Mouse (Mus musculus) myocyte (in vitro differentiated cells): Measurements from ENCODE around the gene Kalrn. TPM values are rescaled to one million over a fixed set of nuclear protein-coding genes. Genes with fewer than 3 reads are reported as not detected.

Experiments used
- H3K27me3 ChIP-seq: one replicate; pipeline ENCODE4 v1.6.1; 2011; ENCODE audit not compliant: control insufficient read depth, insufficient read depth, insufficient read length
- H3K36me3 ChIP-seq: one replicate; pipeline ENCODE4 v1.6.1; 2011; ENCODE audit not compliant: control insufficient read depth, insufficient read depth
- H3K4me2 ChIP-seq: one replicate; pipeline ENCODE4 v1.6.1; 2011; ENCODE audit warnings: low read depth, control low read depth
- H3K4me3 ChIP-seq: one replicate; pipeline ENCODE4 v1.5.1; 2011; ENCODE audit warnings: mild to moderate bottlenecking, control low read depth, moderate library complexity
- H3K79me2 ChIP-seq: one replicate; pipeline ENCODE4 v1.6.1; 2011; ENCODE audit not compliant: control insufficient read depth, insufficient read depth
- H3ac ChIP-seq: one replicate; pipeline ENCODE4 v1.6.1; 2011; ENCODE audit not compliant: control insufficient read depth, insufficient read length
- CEBPB ChIP-seq: IDR thresholded peaks from 2 replicates; pipeline ENCODE4 v1.6.1; 2011; ENCODE audit warnings: mild to moderate bottlenecking, moderate library complexity; ENCODE audit not compliant: poor library complexity, insufficient read depth, severe bottlenecking
- E2F4 ChIP-seq: IDR thresholded peaks from one replicate; pipeline ENCODE4 v1.6.1; 2011; ENCODE audit warnings: mild to moderate bottlenecking, control low read depth, moderate library complexity; ENCODE audit not compliant: insufficient read depth
- MAX ChIP-seq: IDR thresholded peaks from one replicate; pipeline ENCODE4 v1.6.1; 2011; ENCODE audit warnings: low read depth, mild to moderate bottlenecking, control low read depth
- MYOD1 ChIP-seq, 3 experiments: IDR thresholded peaks; one replicate each; pipeline ENCODE4 v1.6.1; 2011; ENCODE audit warnings: control low read depth in 2 of 3, low read depth in 2 of 3, mild to moderate bottlenecking in 2 of 3, moderate library complexity in 1 of 3; ENCODE audit not compliant: insufficient read length in 2 of 3, control insufficient read depth in 1 of 3
- MYOG ChIP-seq, 3 experiments: IDR thresholded peaks; one replicate each; pipeline ENCODE4 v1.6.1; 2011; ENCODE audit warnings: control low read depth in 2 of 3, low read depth in 2 of 3, mild to moderate bottlenecking in 2 of 3; ENCODE audit not compliant: insufficient read length in 2 of 3, control insufficient read depth in 1 of 3, insufficient read depth in 1 of 3
- POLR2A ChIP-seq: IDR thresholded peaks from one replicate; pipeline ENCODE4 v1.6.1; 2011; ENCODE audit warnings: low read depth, mild to moderate bottlenecking, control low read depth, moderate library complexity; ENCODE audit not compliant: insufficient read length
- POLR2AphosphoS2 ChIP-seq: IDR thresholded peaks from one replicate; pipeline ENCODE4 v1.6.1; 2011; ENCODE audit warnings: low read depth, control low read depth; ENCODE audit not compliant: insufficient read length
- REST ChIP-seq: IDR thresholded peaks from one replicate; pipeline ENCODE4 v1.6.1; 2011; ENCODE audit warnings: mild to moderate bottlenecking, control low read depth, moderate library complexity; ENCODE audit not compliant: insufficient read depth, insufficient read length
- SRF ChIP-seq: IDR thresholded peaks from one replicate; pipeline ENCODE4 v1.6.1; 2011; ENCODE audit warnings: low read depth; ENCODE audit not compliant: control insufficient read depth, insufficient read length
- TCF12 ChIP-seq: IDR thresholded peaks from one replicate; pipeline ENCODE4 v1.6.1; 2011; ENCODE audit warnings: mild to moderate bottlenecking, control low read depth; ENCODE audit not compliant: poor library complexity, insufficient read depth, severe bottlenecking
- TCF3 ChIP-seq: IDR thresholded peaks from one replicate; pipeline ENCODE4 v1.6.1; 2011; ENCODE audit warnings: low read depth, control low read depth; ENCODE audit not compliant: insufficient read length
- USF1 ChIP-seq: IDR thresholded peaks from one replicate; pipeline ENCODE4 v1.6.1; 2011; ENCODE audit warnings: low read depth, mild to moderate bottlenecking, control low read depth, moderate library complexity
- polyA plus RNA-seq: library from polyadenylated mRNA; unstranded; fragments of >200 nt; fragmentation: generic; extraction: Trizol; gene quantifications from one replicate; pipeline ENCODE4 v1.2.1, GENCODE M21; 2012; ENCODE audit warnings: missing spikeins

The Kalrn gene
- polyA plus RNA-seq, 1 experiment, result 5.5 TPM

GRCm38 (mm10) chr16:33935407-33935785 lies 637.9 kb downstream of the Kalrn start:
- no peaks in the 10 kb centered on the region for H3K79me2 ChIP-seq
- no peak overlapping the region for H3K4me3 ChIP-seq
- H3ac ChIP-seq, result no peak overlapping the region
- H3K4me2 ChIP-seq, result no peak overlapping the region
- no peaks in the 10 kb centered on the region for H3K36me3 ChIP-seq
- TF ChIP-seq POLR2AphosphoS2 (no peak), REST (no peak), SRF (no peak), USF1 (no peak), E2F4 (no peak), MYOG (IDR thresholded peaks at IDR 0.05; ENCODE audit: control insufficient read depth in 1 of 3, insufficient read depth in 1 of 3, insufficient read length in 2 of 3, low read depth in 2 of 3) (no peak), POLR2A (no peak), TCF12 (no peak), MAX (no peak), TCF3 (no peak), MYOD1 (IDR thresholded peaks at IDR 0.05; ENCODE audit: control insufficient read depth in 1 of 3, insufficient read length in 2 of 3, low read depth in 2 of 3) (no peak), CEBPB (no peak)
- H3K27me3 ChIP-seq, result no peaks in the 10 kb centered on the region

GRCm38 (mm10) chr16:33934701-33935406 lies 638.5 kb downstream of the Kalrn start:
- TF ChIP-seq REST (no peak), SRF (no peak), MYOD1 (IDR thresholded peaks at IDR 0.05; ENCODE audit: control insufficient read depth in 1 of 3, insufficient read length in 2 of 3, low read depth in 2 of 3) (no peak), TCF12 (no peak), MAX (no peak), TCF3 (no peak), POLR2AphosphoS2 (no peak)
- H3K4me2 ChIP-seq, result no peak overlapping the region
- H3K36me3 ChIP-seq, result no peaks in the 10 kb centered on the region
- no peak overlapping the region for H3K4me3 ChIP-seq
- H3ac ChIP-seq, result no peak overlapping the region
- no peaks in the 10 kb centered on the region for H3K79me2 ChIP-seq
- no peaks in the 10 kb centered on the region for H3K27me3 ChIP-seq

GRCm38 (mm10) chr16:33933411-33933810 lies 639.9 kb downstream of the Kalrn start:
- Histone ChIP-seq H3K27me3 (no peaks in the 10 kb centered on the region), H3K79me2 (no peaks in the 10 kb centered on the region), H3ac (no peak overlapping the region), H3K4me3 (no peak overlapping the region), H3K36me3 (no peaks in the 10 kb centered on the region), H3K4me2 (no peak overlapping the region)
- TF ChIP-seq USF1, result no peak
- no peak for TF ChIP-seq MYOD1 (IDR thresholded peaks at IDR 0.05; ENCODE audit: control insufficient read depth in 1 of 3, insufficient read length in 2 of 3, low read depth in 2 of 3)
- TF ChIP-seq CEBPB, result no peak
- no peak for TF ChIP-seq TCF12
- TF ChIP-seq POLR2A, result no peak
- no peak for TF ChIP-seq E2F4
- TF ChIP-seq POLR2AphosphoS2, result no peak
- no peak for TF ChIP-seq MYOG (IDR thresholded peaks at IDR 0.05; ENCODE audit: control insufficient read depth in 1 of 3, insufficient read depth in 1 of 3, insufficient read length in 2 of 3, low read depth in 2 of 3)
- no peak for TF ChIP-seq MAX
- TF ChIP-seq SRF, result no peak
- no peak for TF ChIP-seq TCF3
- TF ChIP-seq REST, result no peak

GRCm38 (mm10) chr16:33932126-33932525 lies 641.2 kb downstream of the Kalrn start:
- Histone ChIP-seq H3K4me2 (no peak overlapping the region), H3K36me3 (no peaks in the 10 kb centered on the region), H3K79me2 (no peaks in the 10 kb centered on the region), H3ac (no peak overlapping the region), H3K27me3 (no peaks in the 10 kb centered on the region), H3K4me3 (no peak overlapping the region)
- TF ChIP-seq MAX, result no peak
- no peak for TF ChIP-seq POLR2A
- TF ChIP-seq USF1, result no peak
- no peak for TF ChIP-seq SRF

GRCm38 (mm10) chr16:33931682-33932081 lies 641.6 kb downstream of the Kalrn start:
- Histone ChIP-seq H3K4me2 (no peak overlapping the region), H3K36me3 (no peaks in the 10 kb centered on the region), H3K27me3 (no peaks in the 10 kb centered on the region), H3K79me2 (no peaks in the 10 kb centered on the region), H3K4me3 (no peak overlapping the region), H3ac (no peak overlapping the region)
- TF ChIP-seq TCF3, result no peak
- TF ChIP-seq MYOD1 (IDR thresholded peaks at IDR 0.05; ENCODE audit: control insufficient read depth in 1 of 3, insufficient read length in 2 of 3, low read depth in 2 of 3), result no peak
- TF ChIP-seq USF1, result no peak
- no peak for TF ChIP-seq MYOG (IDR thresholded peaks at IDR 0.05; ENCODE audit: control insufficient read depth in 1 of 3, insufficient read depth in 1 of 3, insufficient read length in 2 of 3, low read depth in 2 of 3)
- no peak for TF ChIP-seq CEBPB
- TF ChIP-seq E2F4, result no peak
- no peak for TF ChIP-seq MAX
- no peak for TF ChIP-seq POLR2AphosphoS2
- no peak for TF ChIP-seq SRF
- TF ChIP-seq POLR2A, result no peak
- TF ChIP-seq REST, result no peak
